Mouse (Mus musculus): ENCODE data around the gene Slc6a9. TPM values are rescaled to one million over a fixed set of nuclear protein-coding genes. Genes with fewer than 3 reads are reported as not detected.

The Slc6a9 gene
- polyA plus RNA-seq (2015; fragmentation: Nextera tagmentation; extraction: Ambion mirVana) = 9.4 and 13.2 TPM in 2 replicates

- no peak for ATAC-seq (ENCODE audit: insufficient number of reproducible peaks, low FRiP score, low TSS enrichment, low read depth)
- peak within 1 kb of the TSS; percentile 97 for H3K4me2 ChIP-seq (replicated peaks)
- peak within 1 kb of the TSS; percentile 90 for H3K27ac ChIP-seq (replicated peaks)
- peak within 1 kb of the TSS; percentile 74 for H3K9ac ChIP-seq
- H3K4me3 ChIP-seq (replicated peaks) = peak within 1 kb of the TSS; percentile 83
- peaks cover 36% of the 10 kb centered on the region for H3K4me1 ChIP-seq
- no peaks in the 10 kb centered on the region for H3K9me3 ChIP-seq (replicated peaks)
- 30% methylated on average over 3 of the region's 3 CpGs for WGBS
- H3K36me3 ChIP-seq = no peaks in the 10 kb centered on the region
- H3K27me3 ChIP-seq = no peaks in the 10 kb centered on the region
Measured at GRCm38 (mm10) chr4:117834457-117834844, at the start of gene Slc6a9. TSS of gene Slc6a9 (plus strand) at chr4:117834506.

DNA sequence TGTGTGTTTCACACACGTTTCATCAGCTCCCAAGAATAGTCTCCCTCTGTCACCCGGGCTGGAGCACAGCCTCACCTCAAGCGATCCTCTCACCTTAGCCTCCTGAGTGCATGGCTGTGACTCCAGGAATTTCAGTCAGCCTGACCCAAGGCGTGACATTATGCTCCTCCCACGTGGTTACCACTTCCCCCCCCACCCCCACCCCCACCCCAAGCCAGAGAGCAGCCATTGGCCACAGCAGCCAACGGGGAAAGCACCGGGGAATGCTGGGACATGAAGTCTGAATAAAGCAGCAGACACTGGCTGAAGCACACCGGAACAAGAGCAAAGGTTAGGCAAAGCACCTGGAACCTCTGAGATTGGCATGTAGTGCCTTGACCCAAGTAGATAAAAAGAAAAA is 47.3 kb upstream of the Slc6a9 start:
- H3K9ac ChIP-seq = no peak overlapping the region
- H3K4me2 ChIP-seq (replicated peaks) = 0 out of 2 replicates have a peak overlapping the region, but pooled peaks have one; percentile 17
- H3K4me3 ChIP-seq (replicated peaks) = 0 out of 2 replicates have a peak overlapping the region, but pooled peaks have one; percentile 7
- no peaks in the 10 kb centered on the region for H3K27me3 ChIP-seq
- no peaks in the 10 kb centered on the region for H3K36me3 ChIP-seq
- no peaks in the 10 kb centered on the region for H3K9me3 ChIP-seq (replicated peaks)
- no peak overlapping the region for H3K27ac ChIP-seq (replicated peaks)
- 31% methylated on average over 8 of the region's 8 CpGs for WGBS
- no peaks in the 10 kb centered on the region for H3K4me1 ChIP-seq
- peak; percentile 47; the same call in 1 of the 2 replicates for ATAC-seq (ENCODE audit: insufficient number of reproducible peaks, low FRiP score, low TSS enrichment, low read depth)

DNA sequence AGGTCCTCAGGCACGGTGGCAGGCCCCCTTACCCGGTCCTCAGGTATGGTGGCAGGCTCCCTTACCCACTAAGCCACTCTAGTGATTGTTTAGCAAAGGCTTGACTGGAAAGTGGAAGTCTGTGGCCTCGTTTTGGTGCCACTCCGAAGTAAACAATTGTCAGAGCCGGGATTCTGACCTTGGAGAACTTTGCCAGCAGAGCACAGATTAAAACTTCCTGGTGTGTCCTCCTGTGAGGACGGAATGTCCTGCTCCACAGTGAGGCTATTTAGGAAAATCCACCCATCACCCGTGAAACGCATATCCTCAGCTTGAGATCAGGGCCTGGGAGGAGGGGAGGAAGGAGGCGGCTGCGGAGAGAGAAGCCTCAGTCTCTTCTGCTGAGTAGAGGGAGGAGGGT is 46.0 kb upstream of the Slc6a9 start:
- no peak overlapping the region for H3K4me3 ChIP-seq (replicated peaks)
- no peaks in the 10 kb centered on the region for H3K27me3 ChIP-seq
- ATAC-seq (ENCODE audit: insufficient number of reproducible peaks, low FRiP score, low TSS enrichment, low read depth) = no peak
- 57% methylated on average over 10 of the region's 10 CpGs for WGBS
- no peaks in the 10 kb centered on the region for H3K36me3 ChIP-seq
- no peak overlapping the region for H3K4me2 ChIP-seq (replicated peaks)
- no peaks in the 10 kb centered on the region for H3K9me3 ChIP-seq (replicated peaks)
- no peak overlapping the region for H3K27ac ChIP-seq (replicated peaks)
- no peaks in the 10 kb centered on the region for H3K4me1 ChIP-seq
- H3K9ac ChIP-seq = no peak overlapping the region

- Histone ChIP-seq H3K4me1 (no peaks in the 10 kb centered on the region), H3K4me3 (replicated peaks) (no peak overlapping the region), H3K9ac (no peak overlapping the region), H3K27ac (replicated peaks) (no peak overlapping the region), H3K9me3 (replicated peaks) (no peaks in the 10 kb centered on the region), H3K36me3 (no peaks in the 10 kb centered on the region), H3K27me3 (no peaks in the 10 kb centered on the region), H3K4me2 (replicated peaks) (no peak overlapping the region)
- 77% methylated on average over 6 of the region's 6 CpGs for WGBS
- ATAC-seq (ENCODE audit: insufficient number of reproducible peaks, low FRiP score, low TSS enrichment, low read depth) = no peak
Measured at GRCm38 (mm10) chr4:117799904-117800303, 34.4 kb upstream of the Slc6a9 start.

DNA sequence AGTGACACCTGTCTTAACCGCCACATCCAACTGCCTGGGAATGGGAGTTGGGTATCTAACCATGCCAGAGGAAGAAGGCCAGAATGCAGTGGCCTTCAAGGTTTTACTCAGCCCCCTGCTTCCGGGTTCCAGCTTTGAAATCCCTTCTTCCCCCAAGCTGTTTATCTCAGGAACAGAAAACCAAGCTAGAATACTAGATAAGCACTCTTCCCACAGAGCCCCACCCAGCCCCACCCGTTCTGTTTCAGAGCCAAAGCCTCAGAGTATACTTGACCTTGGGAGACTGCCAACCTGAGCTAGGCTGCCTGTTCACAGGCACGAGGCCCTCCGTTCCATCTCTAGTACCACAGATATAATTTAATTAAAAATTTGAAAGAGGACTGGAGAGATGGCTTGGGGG is 27.3 kb upstream of the Slc6a9 start:
- H3K9me3 ChIP-seq (replicated peaks) = no peaks in the 10 kb centered on the region
- no peak overlapping the region for H3K27ac ChIP-seq (replicated peaks)
- no peak for ATAC-seq (ENCODE audit: insufficient number of reproducible peaks, low FRiP score, low TSS enrichment, low read depth)
- no peak overlapping the region for H3K4me3 ChIP-seq (replicated peaks)
- no peaks in the 10 kb centered on the region for H3K4me1 ChIP-seq
- H3K4me2 ChIP-seq (replicated peaks) = no peak overlapping the region
- H3K9ac ChIP-seq = no peak overlapping the region
- no peaks in the 10 kb centered on the region for H3K36me3 ChIP-seq
- H3K27me3 ChIP-seq = no peaks in the 10 kb centered on the region
- 56% methylated on average over 5 of the region's 5 CpGs for WGBS

- no peaks in the 10 kb centered on the region for H3K36me3 ChIP-seq
- no peaks in the 10 kb centered on the region for H3K9me3 ChIP-seq (replicated peaks)
- no peak for ATAC-seq (ENCODE audit: insufficient number of reproducible peaks, low FRiP score, low TSS enrichment, low read depth)
- WGBS = 50% methylated on average over 2 of the region's 2 CpGs
- H3K4me2 ChIP-seq (replicated peaks) = no peak overlapping the region
- H3K4me3 ChIP-seq (replicated peaks) = no peak overlapping the region
- no peak overlapping the region for H3K27ac ChIP-seq (replicated peaks)
- H3K9ac ChIP-seq = no peak overlapping the region
- no peaks in the 10 kb centered on the region for H3K4me1 ChIP-seq
- no peaks in the 10 kb centered on the region for H3K27me3 ChIP-seq
Measured at GRCm38 (mm10) chr4:117810933-117811332, 23.4 kb upstream of the Slc6a9 start.

- Histone ChIP-seq H3K27me3 (no peaks in the 10 kb centered on the region), H3K9ac (no peak overlapping the region), H3K9me3 (replicated peaks) (no peaks in the 10 kb centered on the region), H3K4me2 (replicated peaks) (no peak overlapping the region), H3K36me3 (no peaks in the 10 kb centered on the region), H3K4me3 (replicated peaks) (no peak overlapping the region), H3K4me1 (no peaks in the 10 kb centered on the region), H3K27ac (replicated peaks) (no peak overlapping the region)
- WGBS = 59% methylated on average over 9 of the region's 9 CpGs
- ATAC-seq (ENCODE audit: insufficient number of reproducible peaks, low FRiP score, low TSS enrichment, low read depth) = no peak
Measured at GRCm38 (mm10) chr4:117813591-117814192, 20.6 kb upstream of the Slc6a9 start.

DNA sequence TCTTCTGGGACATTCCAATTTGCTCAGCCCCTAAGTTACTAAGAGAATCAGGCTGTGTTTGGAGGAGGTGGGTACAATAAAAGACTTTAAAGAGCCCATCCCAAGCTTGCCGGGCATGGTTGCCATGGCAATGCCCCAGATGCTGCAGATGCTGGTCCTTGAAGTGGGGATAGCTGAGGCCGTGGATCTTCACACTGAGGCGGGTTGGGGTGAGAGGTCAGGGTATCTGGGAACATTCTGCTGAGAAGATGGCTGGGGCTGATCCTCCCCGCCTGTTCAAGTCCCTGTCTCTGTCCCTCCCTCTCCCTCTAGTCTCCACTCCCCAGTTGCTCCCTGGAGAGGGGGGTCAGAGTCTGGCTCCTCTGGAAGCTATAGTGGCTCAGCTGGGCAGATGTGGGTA is 20.0 kb upstream of the Slc6a9 start:
- no peaks in the 10 kb centered on the region for H3K36me3 ChIP-seq
- 62% methylated on average over 4 of the region's 4 CpGs for WGBS
- no peak for ATAC-seq (ENCODE audit: insufficient number of reproducible peaks, low FRiP score, low TSS enrichment, low read depth)

GRCm38 (mm10) chr4:117816776-117817175 is 17.5 kb upstream of the Slc6a9 start:
- Histone ChIP-seq H3K27ac (replicated peaks) (no peak overlapping the region), H3K9ac (no peak overlapping the region), H3K4me3 (replicated peaks) (no peak overlapping the region), H3K4me1 (no peaks in the 10 kb centered on the region), H3K4me2 (replicated peaks) (no peak overlapping the region), H3K9me3 (replicated peaks) (no peaks in the 10 kb centered on the region), H3K27me3 (no peaks in the 10 kb centered on the region), H3K36me3 (no peaks in the 10 kb centered on the region)
- ATAC-seq (ENCODE audit: insufficient number of reproducible peaks, low FRiP score, low TSS enrichment, low read depth) = no peak
- WGBS = 59% methylated on average over 5 of the region's 5 CpGs

More for the DNA sequence above, 20.0 kb upstream of the Slc6a9 start:
- H3K4me3 ChIP-seq (replicated peaks) = no peak overlapping the region
- H3K4me2 ChIP-seq (replicated peaks) = no peak overlapping the region
- H3K27me3 ChIP-seq = no peaks in the 10 kb centered on the region
- H3K9me3 ChIP-seq (replicated peaks) = no peaks in the 10 kb centered on the region
- no peaks in the 10 kb centered on the region for H3K4me1 ChIP-seq
- H3K27ac ChIP-seq (replicated peaks) = no peak overlapping the region
- H3K9ac ChIP-seq = no peak overlapping the region

- Histone ChIP-seq H3K36me3 (no peaks in the 10 kb centered on the region), H3K9me3 (replicated peaks) (no peaks in the 10 kb centered on the region)
- 89% methylated on average over 10 of the region's 10 CpGs for WGBS
Measured at GRCm38 (mm10) chr4:117818032-117818431, 16.3 kb upstream of the Slc6a9 start.

DNA sequence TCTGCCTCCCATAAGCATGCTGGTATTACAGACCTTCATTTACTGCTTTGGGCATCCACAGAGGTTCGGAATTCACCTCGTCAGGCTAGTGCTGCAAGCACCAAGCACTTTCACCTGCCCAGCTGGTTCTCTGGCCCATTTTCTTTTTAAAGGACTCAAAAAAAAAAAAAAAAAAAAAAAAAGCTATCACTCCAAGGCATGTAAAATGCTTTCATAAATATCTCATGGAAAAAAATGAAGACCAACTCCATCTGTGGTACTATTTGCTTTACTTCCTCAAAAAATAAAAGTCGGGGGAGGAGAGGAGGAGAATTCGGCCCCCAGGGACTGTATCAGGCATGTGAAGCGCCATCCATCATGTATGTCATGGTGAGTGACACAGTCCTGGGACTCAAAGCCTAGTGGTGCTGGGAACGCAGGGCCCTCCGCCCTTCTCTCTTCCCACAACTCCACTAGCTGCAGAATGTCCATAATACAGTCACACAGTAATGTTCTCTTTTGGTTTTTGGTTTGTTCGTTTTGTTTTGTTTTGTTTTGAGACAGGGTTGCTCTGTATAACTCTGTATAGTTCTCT is 5.6 kb upstream of the Slc6a9 start:
- Histone ChIP-seq H3K9me3 (replicated peaks) (no peaks in the 10 kb centered on the region), H3K36me3 (no peaks in the 10 kb centered on the region), H3K9ac (no peak overlapping the region), H3K4me1 (peaks cover 20% of the 10 kb centered on the region), H3K4me2 (replicated peaks) (no peak overlapping the region), H3K27ac (replicated peaks) (no peak overlapping the region), H3K27me3 (no peaks in the 10 kb centered on the region), H3K4me3 (replicated peaks) (no peak overlapping the region)
- 65% methylated on average over 8 of the region's 8 CpGs for WGBS
- no peak for ATAC-seq (ENCODE audit: insufficient number of reproducible peaks, low FRiP score, low TSS enrichment, low read depth)

More at GRCm38 (mm10) chr4:117818032-117818431, 16.3 kb upstream of the Slc6a9 start:
- Histone ChIP-seq H3K4me3 (replicated peaks) (no peak overlapping the region), H3K27me3 (no peaks in the 10 kb centered on the region), H3K4me2 (replicated peaks) (no peak overlapping the region), H3K27ac (replicated peaks) (no peak overlapping the region), H3K9ac (no peak overlapping the region), H3K4me1 (no peaks in the 10 kb centered on the region)
- ATAC-seq (ENCODE audit: insufficient number of reproducible peaks, low FRiP score, low TSS enrichment, low read depth) = no peak
